Mouse (Mus musculus) liver, postnatal 0 days (tissue): ENCODE data around the gene Nras.

Experiments used
- CTCF ChIP-seq: sonication (generic); IDR thresholded peaks from 2 replicates; pipeline ENCODE4 v1.5.1; 2016; ENCODE audit warnings: antibody characterized with exemption, low read depth
- EP300 ChIP-seq: IDR thresholded peaks from 2 replicates; pipeline ENCODE4 v1.6.1; 2016; ENCODE audit warnings: antibody characterized with exemption, low read depth, mild to moderate bottlenecking

- TF ChIP-seq CTCF: no peak
- TF ChIP-seq EP300: peak; percentile 55; the same call in 1 of the 2 replicates
Measured at GRCm38 (mm10) chr3:103058207-103059157, at the start of gene Nras.
